Mouse (Mus musculus) midbrain, embryonic 14.5 days (tissue): ENCODE measurements around the gene Aip. TPM values are rescaled to one million over a fixed set of nuclear protein-coding genes. Genes with fewer than 3 reads are reported as not detected.

Experiments used
- ATAC-seq: fragments of 200-750 bp; cut with Nextera tagmentation; 2 replicates; pipeline ENCODE4 v1.8.0; 2017; ENCODE audit warnings: moderate number of reproducible peaks, moderate library complexity; ENCODE audit not compliant: low FRiP score, low TSS enrichment
- DNase-seq: peaks from one replicate; pipeline ENCODE4 v3.0.0-alpha.2; 2015
- H3K27ac ChIP-seq: fragments of 300-500 bp; sonication (generic); replicated peaks from 2 replicates; pipeline ENCODE4 v1.5.1; 2014; ENCODE audit warnings: mild to moderate bottlenecking, low read depth, low read length, moderate library complexity
- H3K27me3 ChIP-seq: fragments of 300-500 bp; sonication (generic); 2 replicates; pipeline ENCODE4 v1.6.1; 2014; ENCODE audit warnings: low read length, control low read depth, mixed read lengths; ENCODE audit not compliant: control insufficient read depth, insufficient read depth
- H3K36me3 ChIP-seq: fragments of 300-500 bp; sonication (generic); 2 replicates; pipeline ENCODE4 v1.6.1; 2014; ENCODE audit warnings: low read length, control low read depth; ENCODE audit not compliant: control insufficient read depth, insufficient read depth
- H3K4me1 ChIP-seq: fragments of 300-500 bp; sonication (generic); 2 replicates; pipeline ENCODE4 v1.6.1; 2014; ENCODE audit warnings: mild to moderate bottlenecking, antibody characterized with exemption, low read length, control low read depth; ENCODE audit not compliant: control insufficient read depth, insufficient read depth
- H3K4me2 ChIP-seq: fragments of 300-500 bp; sonication (generic); 2 replicates; pipeline ENCODE4 v1.6.1; 2014; ENCODE audit warnings: mild to moderate bottlenecking, low read length, moderate library complexity
- H3K4me3 ChIP-seq: fragments of 300-500 bp; sonication (generic); replicated peaks from 2 replicates; pipeline ENCODE4 v1.5.1; 2014; ENCODE audit warnings: low read depth, low read length
- H3K9ac ChIP-seq: fragments of 300-500 bp; sonication (generic); replicated peaks from 2 replicates; pipeline ENCODE4 v1.6.1; 2014; ENCODE audit warnings: mild to moderate bottlenecking, low read length, moderate library complexity
- H3K9me3 ChIP-seq: fragments of 300-500 bp; sonication (generic); 2 replicates; pipeline ENCODE4 v1.6.1; 2016; ENCODE audit warnings: low read length, control low read depth, mixed read lengths; ENCODE audit not compliant: control insufficient read depth
- WGBS: fragments of 180-500 bp; shearing (Covaris S2); extraction: QIAGEN DNeasy Blood & Tissue Kit; methylation state at CpG from one replicate; pipeline ENCODE4 v1.1.7; 2014; 5-methylcytosine and 5-hydroxymethylcytosine counted together
- polyA plus RNA-seq: library from polyadenylated mRNA; unstranded; fragments of >200 nt; fragmentation: Nextera tagmentation; extraction: Ambion mirVana; gene quantifications from 2 replicates; pipeline ENCODE4 v1.2.1, GENCODE M21; 2014

The Aip gene
- polyA plus RNA-seq, 1 experiment from 2014 or later, result 84.3 TPM

DNA sequence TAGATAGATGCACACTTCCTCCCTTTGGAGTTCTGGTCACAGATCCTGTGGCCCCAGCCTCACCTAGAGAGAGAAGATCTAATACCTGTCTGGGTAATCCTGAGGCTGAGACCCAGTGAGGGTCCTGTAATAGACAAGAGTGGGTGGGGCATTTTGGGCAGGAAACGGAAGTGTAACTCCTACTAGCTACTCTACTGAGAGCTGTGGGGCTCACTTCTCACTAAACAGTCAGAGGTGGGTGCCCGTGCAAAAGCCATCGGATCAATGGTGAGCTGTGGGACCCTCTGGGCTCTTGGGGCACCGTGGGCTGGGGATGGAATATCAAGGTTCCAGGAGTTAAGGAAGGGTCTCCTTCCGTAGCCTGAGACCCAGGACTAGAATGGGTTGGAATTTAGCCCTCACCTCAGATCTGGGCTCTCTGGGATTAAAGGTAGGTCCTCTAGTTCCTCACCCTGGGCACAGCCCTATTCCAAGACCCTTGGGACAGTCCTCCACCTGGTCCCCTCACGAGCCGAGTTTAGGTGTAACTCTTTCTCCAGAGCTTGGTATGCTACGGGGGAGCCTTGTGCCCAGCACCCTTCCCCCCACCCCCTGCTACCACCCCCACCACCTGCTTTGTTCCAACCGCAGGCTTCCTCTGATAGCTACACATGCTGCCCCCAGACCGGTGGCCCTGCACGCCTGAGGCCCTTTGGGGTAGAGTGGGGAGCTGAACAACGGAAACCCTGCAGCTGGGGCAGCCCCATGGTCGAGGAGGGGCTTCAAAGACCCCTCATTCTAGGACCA lies 29.0 kb upstream of the Aip start:
- H3K9ac ChIP-seq, result 0 out of 2 replicates have a peak overlapping the region, but pooled peaks have one; percentile 13
- H3K27ac ChIP-seq, result no peak overlapping the region
- WGBS, result 84% methylated on average over 13 of the region's 13 CpGs

DNA sequence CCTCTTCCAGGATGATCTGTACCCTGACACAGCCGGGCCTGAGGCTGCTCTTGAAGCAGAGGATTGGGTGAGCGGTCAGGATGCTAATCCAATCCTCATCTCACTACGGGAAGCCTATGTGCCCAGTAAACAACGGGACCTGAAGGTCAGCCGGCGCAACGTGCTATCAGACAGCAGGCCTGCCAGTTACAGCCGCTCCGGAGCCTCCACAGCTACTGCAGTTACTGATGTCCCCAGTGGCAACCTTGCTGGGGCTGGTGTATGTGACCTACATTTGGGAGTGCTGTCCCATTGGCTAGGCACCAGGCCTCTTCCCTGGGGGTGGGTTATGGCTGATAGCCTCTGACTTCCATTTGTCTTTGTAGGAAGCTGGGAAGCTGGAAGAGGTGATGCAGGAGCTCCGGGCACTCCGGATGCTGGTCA lies 27.6 kb upstream of the Aip start, which contains the start of gene Ptprcap:
Gene Ptprcap, plus strand, starts transcription at position 373 of the 423 bp plus-strand sequence.
- WGBS, result 81% methylated on average over 11 of the region's 11 CpGs
- Histone ChIP-seq H3K9ac (no peak within 1 kb of the TSS), H3K27me3 (no peaks in the 10 kb centered on the region), H3K4me1 (peaks cover 8% of the 10 kb centered on the region; the same call in 1 of the 2 replicates), H3K36me3 (peaks cover 63% of the 10 kb centered on the region), H3K4me3 (no peak within 1 kb of the TSS), H3K4me2 (no peak within 1 kb of the TSS), H3K27ac (no peak within 1 kb of the TSS), H3K9me3 (no peaks in the 10 kb centered on the region)
- ATAC-seq (no peak), DNase-seq (no peak)

More for the DNA sequence above, 29.0 kb upstream of the Aip start:
- no peak for ATAC-seq
- Histone ChIP-seq H3K4me3 (no peak overlapping the region), H3K4me1 (peaks cover under 1% of the 10 kb centered on the region; the same call in 1 of the 2 replicates), H3K9me3 (no peaks in the 10 kb centered on the region), H3K27me3 (no peaks in the 10 kb centered on the region), H3K36me3 (peaks cover 77% of the 10 kb centered on the region), H3K4me2 (no peak overlapping the region)
- DNase-seq, result no peak

DNA sequence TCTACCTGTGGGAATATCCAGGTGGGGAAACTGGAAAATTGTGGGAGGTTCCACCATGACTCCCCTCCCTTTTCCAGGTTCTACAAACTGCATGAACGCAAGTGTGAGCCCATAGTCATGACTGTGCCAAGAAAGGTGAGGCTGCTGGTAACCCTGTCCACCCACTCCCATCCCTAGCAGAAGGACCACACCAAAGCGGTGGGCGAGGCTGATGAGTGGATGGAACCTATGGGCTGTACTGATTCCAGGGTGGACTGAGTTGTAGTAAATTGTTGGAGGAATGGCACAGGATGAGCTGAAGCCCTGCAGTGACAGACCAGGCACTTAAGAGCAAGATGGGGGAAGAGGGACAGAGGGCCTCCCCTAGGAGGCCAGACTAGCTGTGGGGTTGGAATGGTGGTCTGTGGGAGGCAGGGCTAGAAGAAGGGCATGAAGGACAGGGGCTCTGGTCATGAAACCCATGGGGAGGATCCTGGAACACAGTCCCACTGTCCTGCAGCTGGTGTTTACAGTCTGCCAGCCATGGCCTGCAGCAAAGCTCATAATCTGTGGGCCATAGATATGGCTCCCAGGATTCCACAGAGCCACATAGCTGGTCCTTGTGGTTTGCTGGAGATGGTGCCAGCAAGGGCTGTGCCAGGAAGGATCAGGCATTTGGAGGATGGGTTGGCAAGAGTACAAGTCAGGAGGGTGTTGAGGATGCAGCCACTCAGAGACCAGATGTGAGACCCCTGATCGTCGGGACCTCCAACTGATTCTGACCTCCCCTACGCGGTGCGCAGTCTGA lies 27.0 kb upstream of the Aip start:
- Histone ChIP-seq H3K27me3 (no peaks in the 10 kb centered on the region), H3K9ac (no peak overlapping the region), H3K4me3 (no peak overlapping the region), H3K4me2 (no peak overlapping the region), H3K4me1 (peaks cover 13% of the 10 kb centered on the region; the same call in 1 of the 2 replicates), H3K9me3 (no peaks in the 10 kb centered on the region), H3K27ac (no peak overlapping the region), H3K36me3 (peaks cover 57% of the 10 kb centered on the region)
- DNase-seq (no peak), ATAC-seq (no peak)
- 90% methylated on average over 8 of the region's 8 CpGs for WGBS

DNA sequence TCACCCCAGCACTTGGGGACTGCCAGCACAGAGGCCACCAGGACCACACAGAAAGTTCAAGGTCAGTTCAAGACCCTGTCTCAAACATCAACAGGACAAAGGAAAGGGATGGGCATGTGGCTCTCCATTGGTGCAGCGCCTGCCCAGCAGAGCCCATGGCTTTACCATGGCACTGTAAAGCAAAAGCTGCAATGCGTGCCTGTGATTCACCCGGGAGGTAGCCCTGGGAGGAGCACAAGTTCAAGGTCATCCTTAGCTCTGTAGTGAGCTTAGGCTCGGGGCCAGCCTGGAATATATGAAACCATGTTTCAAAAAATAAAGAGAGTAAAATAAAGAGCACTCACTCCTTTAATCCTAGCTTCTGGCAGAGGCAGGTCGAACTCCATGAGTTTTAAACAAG lies 26.2 kb upstream of the Aip start:
- ATAC-seq (no peak), DNase-seq (no peak)
- Histone ChIP-seq H3K27me3 (no peaks in the 10 kb centered on the region), H3K27ac (no peak overlapping the region), H3K36me3 (peaks cover 49% of the 10 kb centered on the region), H3K9ac (no peak overlapping the region), H3K9me3 (no peaks in the 10 kb centered on the region), H3K4me2 (no peak overlapping the region), H3K4me1 (peaks cover 15% of the 10 kb centered on the region; the same call in 1 of the 2 replicates), H3K4me3 (no peak overlapping the region)
- 93% methylated on average over 5 of the region's 5 CpGs for WGBS

DNA sequence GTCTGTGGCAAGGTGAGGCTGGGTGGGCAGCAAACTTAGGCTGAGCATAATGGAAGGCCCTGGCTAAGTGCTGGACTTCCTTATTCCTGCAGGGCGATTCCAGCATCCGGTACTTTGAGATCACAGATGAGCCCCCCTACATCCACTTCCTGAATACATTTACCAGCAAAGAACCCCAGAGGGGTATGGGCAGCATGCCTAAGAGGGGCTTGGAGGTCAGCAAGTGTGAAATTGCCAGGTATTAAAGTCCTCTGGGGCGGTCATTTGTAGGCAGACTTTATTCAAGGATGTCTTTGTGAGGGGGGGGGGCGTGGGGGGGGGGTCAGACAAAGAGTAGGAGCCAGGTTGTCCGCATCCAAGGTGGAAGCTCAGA lies 25.8 kb upstream of the Aip start:
- Histone ChIP-seq H3K27me3 (no peaks in the 10 kb centered on the region), H3K4me3 (no peak overlapping the region), H3K9me3 (no peaks in the 10 kb centered on the region), H3K36me3 (peaks cover 45% of the 10 kb centered on the region), H3K27ac (no peak overlapping the region), H3K4me1 (peaks cover 15% of the 10 kb centered on the region; the same call in 1 of the 2 replicates), H3K4me2 (no peak overlapping the region), H3K9ac (no peak overlapping the region)
- no peak for DNase-seq
- 75% methylated on average over 5 of the region's 5 CpGs for WGBS
- no peak for ATAC-seq

DNA sequence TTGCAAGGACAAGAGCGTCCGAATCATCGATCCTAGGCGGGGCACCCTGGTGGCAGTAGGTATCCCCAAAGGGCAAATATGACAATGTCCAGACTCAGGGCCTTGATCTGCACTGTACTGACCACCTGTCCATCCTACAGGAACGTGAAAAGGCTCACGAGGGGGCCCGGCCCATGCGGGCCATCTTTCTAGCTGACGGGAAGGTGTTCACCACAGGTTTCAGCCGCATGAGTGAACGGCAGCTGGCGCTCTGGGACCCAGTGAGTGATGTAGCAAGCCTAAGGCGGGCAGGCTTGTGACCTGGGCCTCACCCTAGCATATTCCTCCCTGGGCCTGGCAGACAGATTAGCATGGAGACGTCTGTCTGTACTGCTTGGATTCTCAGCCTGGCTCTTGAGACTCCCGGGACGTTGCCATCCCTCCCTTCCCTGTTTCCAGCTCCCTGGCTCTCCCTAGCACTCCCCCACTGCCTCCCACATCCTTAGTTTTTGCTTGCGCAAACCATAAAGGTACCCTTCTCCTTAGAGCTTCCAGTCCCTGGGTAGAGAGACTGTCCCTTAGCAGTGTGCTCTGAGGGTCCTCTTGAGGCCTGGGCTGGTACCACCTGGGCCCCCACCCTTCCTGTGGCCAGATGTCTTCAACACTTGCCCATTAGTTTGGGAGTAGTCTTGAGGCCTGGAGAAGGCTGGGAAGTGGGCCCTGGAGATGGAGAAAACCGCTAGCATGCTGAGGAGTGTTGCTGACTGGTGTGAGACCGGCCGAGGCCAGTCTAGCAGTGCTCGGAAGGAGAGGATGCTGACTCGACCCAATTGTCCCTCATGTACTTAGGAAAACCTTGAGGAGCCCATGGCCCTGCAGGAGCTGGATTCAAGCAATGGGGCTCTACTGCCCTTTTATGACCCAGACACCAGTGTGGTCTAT lies 25.2 kb upstream of the Aip start:
- Histone ChIP-seq H3K27ac (no peak overlapping the region), H3K27me3 (no peaks in the 10 kb centered on the region), H3K9ac (no peak overlapping the region), H3K9me3 (0 out of 2 replicates have a peak, but pooled peaks cover 2% of the 10 kb centered on the region), H3K4me2 (no peak overlapping the region), H3K4me1 (peaks cover 15% of the 10 kb centered on the region; the same call in 1 of the 2 replicates), H3K36me3 (peaks cover 39% of the 10 kb centered on the region), H3K4me3 (no peak overlapping the region)
- ATAC-seq (no peak), DNase-seq (no peak)
- 91% methylated on average over 22 of the region's 22 CpGs for WGBS

DNA sequence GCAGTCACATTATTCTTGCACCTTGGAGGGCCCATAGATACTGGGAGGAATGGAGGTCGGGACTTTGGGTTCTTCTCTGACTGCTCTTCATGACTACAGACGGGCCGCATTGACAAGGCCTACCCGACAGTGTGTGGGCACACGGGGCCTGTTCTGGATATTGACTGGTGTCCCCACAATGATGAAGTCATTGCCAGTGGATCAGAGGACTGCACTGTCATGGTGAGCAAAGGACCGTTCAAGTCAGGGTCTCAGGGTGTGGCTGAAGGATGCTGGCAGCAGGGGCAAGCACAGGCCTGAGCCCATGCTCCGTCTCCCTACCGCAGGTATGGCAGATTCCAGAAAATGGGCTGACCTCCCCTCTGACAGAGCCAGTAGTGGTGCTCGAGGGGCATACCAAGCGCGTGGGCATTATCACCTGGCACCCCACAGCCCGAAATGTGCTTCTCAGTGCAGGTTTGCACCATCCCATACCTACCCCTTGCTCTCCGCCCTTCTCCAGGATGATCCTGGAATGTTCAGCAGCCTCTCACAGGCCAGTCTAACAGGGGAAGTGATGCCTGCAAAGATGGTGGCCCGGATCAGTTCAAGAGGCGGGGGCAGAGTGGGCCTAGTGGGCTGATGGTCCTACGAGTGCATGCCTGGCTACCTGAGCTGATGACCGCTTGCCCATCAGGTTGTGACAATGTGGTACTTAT lies 24.3 kb upstream of the Aip start:
- Histone ChIP-seq H3K9me3 (0 out of 2 replicates have a peak, but pooled peaks cover 4% of the 10 kb centered on the region), H3K36me3 (peaks cover 32% of the 10 kb centered on the region), H3K4me1 (peaks cover 15% of the 10 kb centered on the region; the same call in 1 of the 2 replicates), H3K27me3 (no peaks in the 10 kb centered on the region), H3K27ac (no peak overlapping the region), H3K4me3 (0 out of 2 replicates have a peak overlapping the region, but pooled peaks have one; percentile 2), H3K4me2 (peak overlapping the region; percentile 86; the same call in 1 of the 2 replicates), H3K9ac (no peak overlapping the region)
- ATAC-seq (no peak), DNase-seq (no peak)
- WGBS, result 95% methylated on average over 17 of the region's 17 CpGs
